Mouse (Mus musculus) ES-E14 (cell line): ENCODE data around the gene Cdc40.

Experiments
- CHD2 ChIP-seq: IDR thresholded peaks from 2 replicates; pipeline ENCODE4 v1.6.1; 2014; ENCODE audit warnings: mild to moderate bottlenecking, low read depth, low read length, inconsistent platforms
- HCFC1 ChIP-seq: IDR thresholded peaks from 2 replicates; pipeline ENCODE4 v1.6.1; 2012; ENCODE audit warnings: low read length, inconsistent platforms, borderline replicate concordance; ENCODE audit not compliant: insufficient read depth
- MAFK ChIP-seq: IDR thresholded peaks from 2 replicates; pipeline ENCODE4 v1.6.1; 2014; ENCODE audit warnings: mild to moderate bottlenecking, low read depth, low read length, inconsistent platforms; ENCODE audit not compliant: insufficient read depth
- ZC3H11A ChIP-seq: IDR thresholded peaks from 2 replicates; pipeline ENCODE4 v1.6.1; 2012; ENCODE audit warnings: low read depth, mild to moderate bottlenecking, inconsistent platforms, low read length, borderline replicate concordance
- ZNF384 ChIP-seq: IDR thresholded peaks from 2 replicates; pipeline ENCODE4 v1.6.1; 2012; ENCODE audit warnings: low read depth, low read length, inconsistent platforms

- TF ChIP-seq HCFC1 (no peak), ZNF384 (no peak), CHD2 (no peak), MAFK (no peak), ZC3H11A (no peak)
Measured at GRCm38 (mm10) chr10:40792115-40792514, 91.0 kb downstream of the Cdc40 start.
